Mouse (Mus musculus): ENCODE measurements around the gene Pnisr.

- TF ChIP-seq POLR2A (IDR thresholded peaks at IDR 0.05; ENCODE audit: extremely low read depth, insufficient read depth, low read length): 0 out of 2 replicates have a peak, but pooled peaks have one; percentile 54
- TF ChIP-seq CTCF (IDR thresholded peaks at IDR 0.05; ENCODE audit: low read depth, low read length): no peak
Observed at GRCm38 (mm10) chr4:21879565-21880220, 32.3 kb downstream of the Pnisr start, which contains the start of gene Coq3.
